In genomic region chr1:177445461-177446130, GRCm38 (mm10) we compare ENCODE assay signal across 12 mouse cellular contexts. TPM values are rescaled to one million over a fixed set of nuclear protein-coding genes. Genes with fewer than 3 reads are reported as not detected.
DNase-seq lines count a peak whose midpoint lies in the region; ATAC-seq and TF ChIP-seq lines count a peak whose summit lies in the region.
"Had no signal": no experiment of that assay in that cellular context is flagged by ENCODE, and none has a peak within 500 bp of the region (broad histone marks: within the 10 kb centered on the region; RNA-seq: fewer than 3 reads in every experiment).

No protein-coding gene starts in this region.

- H3K36me3 ChIP-seq in heart, embryonic 14.5 days (ENCODE audit: control insufficient read depth, insufficient read depth, low read length), result peaks cover 19% of the 10 kb centered on the region
- peaks cover 22% of the 10 kb centered on the region for H3K36me3 ChIP-seq in hindbrain, embryonic 10.5 days
- peaks cover 10% of the 10 kb centered on the region; the same call in 1 of the 2 replicates for H3K36me3 ChIP-seq in neural tube, embryonic 12.5 days

- no peak for DNase-seq in heart, adult 8-10 months (ENCODE audit: low spot score)
- DNase-seq in brain, embryonic 14.5 days (ENCODE audit: low read depth), result peak; percentile 64
- DNase-seq in hindbrain, embryonic 10.5 days (ENCODE audit: low spot score), result no peak
- no peak for DNase-seq in adrenal gland, postnatal 4 days (ENCODE audit: low spot score in 2 of 2)
- no peak for DNase-seq in right cerebral cortex, postnatal 25 days
- no peak for DNase-seq in spleen, postnatal 10 days (ENCODE audit: low spot score in 2 of 2)
- DNase-seq: adrenal gland, postnatal 36 days; kidney, postnatal 10 days; lung, postnatal 4 days; right cerebral cortex, postnatal 14 days had no signal

- no peak for TF ChIP-seq POLR2A in brain, embryonic 14.5 days (IDR thresholded peaks at IDR 0.05; ENCODE audit: borderline replicate concordance, extremely low read depth, insufficient read depth, insufficient read length, poor library complexity, severe bottlenecking)

- peaks cover 5 to 26% of the 10 kb centered on the region in 2 experiments for H3K4me1 ChIP-seq in heart, embryonic 14.5 days (ENCODE audit: control insufficient read depth in 2 of 2, insufficient read depth in 2 of 2, low read length in 2 of 2)
- H3K4me1 ChIP-seq in hindbrain, embryonic 10.5 days (replicated peaks), result peaks cover 71% of the 10 kb centered on the region
- peaks cover 49% of the 10 kb centered on the region for H3K4me1 ChIP-seq in neural tube, embryonic 12.5 days

- no peaks in the 10 kb centered on the region for H3K27me3 ChIP-seq in heart, embryonic 14.5 days (ENCODE audit: control insufficient read depth, insufficient read depth, low read length)
- H3K27me3 ChIP-seq in hindbrain, embryonic 10.5 days (ENCODE audit: insufficient read depth, poor library complexity, severe bottlenecking), result no peaks in the 10 kb centered on the region
- no peaks in the 10 kb centered on the region for H3K27me3 ChIP-seq in neural tube, embryonic 12.5 days (replicated peaks)

- no peak overlapping the region for H3K4me3 ChIP-seq in heart, embryonic 14.5 days (ENCODE audit: control insufficient read depth in 1 of 2, insufficient read depth in 1 of 2, low read depth in 1 of 2, low read length in 2 of 2)
- H3K4me3 ChIP-seq in hindbrain, embryonic 10.5 days, result peak overlapping the region; percentile 97
- H3K4me3 ChIP-seq in neural tube, embryonic 12.5 days, result peak overlapping the region; percentile 82

- H3K4me2 ChIP-seq in heart, embryonic 14.5 days (ENCODE audit: low read length), result peak overlapping the region; percentile 39
- H3K4me2 ChIP-seq in neural tube, embryonic 12.5 days (replicated peaks), result peak overlapping the region; percentile 61

- no peak overlapping the region; the same call in 1 of the 2 replicates for H3K9ac ChIP-seq in heart, embryonic 14.5 days (ENCODE audit: low read length)
- peak overlapping the region; percentile 97 for H3K9ac ChIP-seq in neural tube, embryonic 12.5 days

- no peak for TF ChIP-seq CTCF in brain, embryonic 14.5 days (IDR thresholded peaks at IDR 0.05; ENCODE audit: borderline replicate concordance, extremely low read depth, insufficient read depth, insufficient read length)

- WGBS in heart, embryonic 14.5 days, result 42% methylated on average over 7 of the region's 7 CpGs
- WGBS in hindbrain, embryonic 10.5 days, result 27% methylated on average over 7 of the region's 7 CpGs
- WGBS in neural tube, embryonic 12.5 days, result 16% methylated on average over 7 of the region's 7 CpGs

- H3K27ac ChIP-seq in heart, embryonic 14.5 days (replicated peaks in 1 of 2; ENCODE audit: control insufficient read depth in 1 of 2, insufficient read depth in 1 of 2, low read depth in 2 of 2, low read length in 2 of 2), result no peak overlapping the region
- H3K27ac ChIP-seq in hindbrain, embryonic 10.5 days, result peak overlapping the region; percentile 99
- H3K27ac ChIP-seq in neural tube, embryonic 12.5 days, result no peak overlapping the region

- no peak for ATAC-seq in heart, embryonic 14.5 days (ENCODE audit: insufficient number of reproducible peaks, insufficient read depth, low FRiP score, low read depth)
- no peak for ATAC-seq in neural tube, embryonic 12.5 days (ENCODE audit: low FRiP score, low read depth)

- no peaks in the 10 kb centered on the region for H3K9me3 ChIP-seq in heart, embryonic 14.5 days (ENCODE audit: control insufficient read depth, low read length)
- H3K9me3 ChIP-seq in hindbrain, embryonic 10.5 days, result no peaks in the 10 kb centered on the region
- no peaks in the 10 kb centered on the region for H3K9me3 ChIP-seq in neural tube, embryonic 12.5 days

RNA-seq across cellular contexts. Expression of gene Zbtb18, which starts 3.4 kb away (rescaled TPM):
- polyA plus RNA-seq in heart, embryonic 14.5 days (2014; fragmentation: Nextera tagmentation; extraction: Ambion mirVana), result 2.0 and 2.5 TPM in 2 replicates
- total RNA-seq in heart, adult 8-10 months (2022), result 10 to 100 TPM; 53.3 to 57.6 (median 54.3) TPM
- polyA plus RNA-seq in brain, embryonic 14.5 days (2012; rRNA removed), result 55.5 and 56.4 TPM in 2 replicates
- 7.8 and 8.4 TPM in 2 replicates for polyA plus RNA-seq in hindbrain, embryonic 10.5 days (2016; fragmentation: Nextera tagmentation; extraction: Ambion mirVana)
- polyA plus RNA-seq in neural tube, embryonic 12.5 days (2016; fragmentation: Nextera tagmentation; extraction: Ambion mirVana), result 6.6 and 10.4 TPM in 2 replicates
- 10 to 100 TPM; 32.3 to 36.5 TPM for total RNA-seq in adrenal gland, postnatal 4 days (2021)

Comparison
In these comparisons a context has a peak if more than half of its experiments do, and no peak if none do; other contexts are left out.
1. H3K4me3 ChIP-seq: peak in hindbrain, embryonic 10.5 days (single experiment) and neural tube, embryonic 12.5 days (single experiment); none in heart, embryonic 14.5 days (0 of 2).